In the genomic region with DNA sequence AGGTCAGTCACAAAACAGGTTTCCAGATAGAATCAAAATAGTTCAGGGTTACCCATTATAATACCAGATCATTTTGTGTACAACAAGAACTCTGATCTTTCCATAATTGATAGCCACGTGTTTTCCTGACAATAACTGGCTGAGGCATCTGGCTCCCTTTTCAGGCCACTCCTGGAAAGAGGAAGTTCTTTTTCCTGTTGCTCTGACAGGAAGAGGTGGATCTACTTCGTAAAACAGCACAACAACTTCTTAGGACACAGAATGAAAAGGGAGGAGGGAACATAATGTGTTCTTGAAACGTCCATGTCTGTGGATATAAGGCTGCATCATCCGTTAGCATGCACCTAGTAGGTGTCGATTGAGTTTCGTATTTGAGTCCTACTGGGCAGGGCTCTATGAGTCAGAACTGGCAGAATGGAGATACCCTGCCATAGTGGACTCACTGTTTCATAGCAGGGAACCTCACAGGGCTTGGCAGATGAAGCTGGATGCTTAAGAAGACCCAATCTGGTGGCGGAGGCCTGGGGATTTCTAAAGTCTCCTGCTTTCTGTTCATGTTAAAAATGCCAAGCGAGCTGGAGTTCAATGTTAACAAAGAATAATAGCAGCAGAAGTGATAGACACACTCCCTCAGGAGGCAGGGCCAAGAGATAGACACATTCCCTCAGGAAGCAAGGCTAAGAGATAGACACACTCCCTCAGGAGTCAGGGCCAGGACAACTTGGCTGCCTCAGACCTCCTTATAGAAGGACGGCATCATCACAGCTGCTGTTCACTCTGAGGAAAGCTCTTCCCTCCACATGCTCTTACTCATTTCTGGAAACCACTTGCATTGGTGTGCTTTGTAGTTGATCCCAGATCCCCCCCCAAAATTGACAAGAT, we compare ENCODE assay signal across 11 mouse cellular contexts. TPM values are rescaled to one million over a fixed set of nuclear protein-coding genes. Genes with fewer than 3 reads are reported as not detected.
DNase-seq lines count a peak whose midpoint lies in the region; ATAC-seq lines count a peak whose summit lies in the region.
"Had no signal": no experiment of that assay in that cellular context is flagged by ENCODE, and none has a peak within 500 bp of the region (broad histone marks: within the 10 kb centered on the region; RNA-seq: fewer than 3 reads in every experiment).

No protein-coding gene starts in this region.

- DNase-seq in cerebellum, adult 11 months = no peak
- DNase-seq in kidney, adult 9 months = peak; percentile 65
- DNase-seq in lung, postnatal 10 days = peak; percentile 33
- no peak for DNase-seq in forebrain, embryonic 11.5 days (ENCODE audit: low spot score)
- DNase-seq in urinary bladder, adult 18-20 months (ENCODE audit: low spot score in 2 of 2) = no peak
- no peak for DNase-seq in right cerebral cortex, adult 18-20 months
- DNase-seq: gastrocnemius, postnatal 36 days had no signal

- ATAC-seq in cerebellum, adult (ENCODE audit: insufficient number of reproducible peaks, low FRiP score, low TSS enrichment) = 0 out of 2 replicates have a peak, but pooled peaks have one; percentile 6
- peak; percentile 97 for ATAC-seq in granulocyte monocyte progenitor cell, adult 5-6 weeks (replicated peaks; ENCODE audit: poor library complexity, severe bottlenecking)
- ATAC-seq in forebrain, embryonic 11.5 days (replicated peaks; ENCODE audit: low FRiP score) = no peak
- ATAC-seq: intestine, postnatal 0 days had no signal

- H3K27me3 ChIP-seq in forebrain, embryonic 11.5 days (ENCODE audit: control insufficient read depth, insufficient read depth, low read length) = no peaks in the 10 kb centered on the region
- H3K27me3 ChIP-seq: limb, embryonic 12.5 days had no signal

- H3K4me3 ChIP-seq in forebrain, embryonic 11.5 days (ENCODE audit: low read depth, low read length) = no peak overlapping the region
- H3K4me3 ChIP-seq: limb, embryonic 12.5 days had no signal

- no peaks in the 10 kb centered on the region for H3K36me3 ChIP-seq in forebrain, embryonic 11.5 days (ENCODE audit: control insufficient read depth, insufficient read depth, low read length)
- H3K36me3 ChIP-seq: limb, embryonic 12.5 days had no signal

- H3K9me3 ChIP-seq in forebrain, embryonic 11.5 days (ENCODE audit: control insufficient read depth, low read length) = no peaks in the 10 kb centered on the region
- H3K9me3 ChIP-seq: limb, embryonic 12.5 days had no signal

- H3K4me1 ChIP-seq in forebrain, embryonic 11.5 days (replicated peaks; ENCODE audit: control insufficient read depth, insufficient read depth, low read length) = no peaks in the 10 kb centered on the region
- H3K4me1 ChIP-seq: limb, embryonic 12.5 days had no signal

- no peak overlapping the region for H3K27ac ChIP-seq in forebrain, embryonic 11.5 days (ENCODE audit: low read depth, low read length)
- H3K27ac ChIP-seq: limb, embryonic 12.5 days had no signal

- 84% methylated on average over 9 of the region's 9 CpGs for whole genome bisulfite sequencing in forebrain, embryonic 11.5 days

- no peak overlapping the region for H3K4me2 ChIP-seq in forebrain, embryonic 11.5 days (ENCODE audit: low read depth, low read length, severe bottlenecking)
- H3K4me2 ChIP-seq: limb, embryonic 12.5 days had no signal

- H3K9ac ChIP-seq in forebrain, embryonic 11.5 days (ENCODE audit: low read length) = no peak overlapping the region
- H3K9ac ChIP-seq: limb, embryonic 12.5 days had no signal

RNA-seq across cellular contexts. Expression of a gene that starts 13.1 kb away (rescaled TPM):
- total RNA-seq in granulocyte monocyte progenitor cell, adult 5-6 weeks (2014; fragmentation: Nextera tagmentation) = 95.8 and 112 TPM in 2 replicates
- total RNA-seq in granulocyte monocyte progenitor cell, adult 5-6 weeks (2017) = 132 and 143 TPM in 2 replicates
- polyA plus RNA-seq in forebrain, embryonic 11.5 days (2014; fragmentation: Nextera tagmentation; extraction: Ambion mirVana) = 7.0 and 7.3 TPM in 2 replicates

Comparison
In these comparisons a context has a peak if more than half of its experiments do, and no peak if none do; other contexts are left out.
1. DNase-seq: peak in kidney, adult 9 months (single experiment) and lung, postnatal 10 days (single experiment); none in cerebellum, adult 11 months (single experiment), forebrain, embryonic 11.5 days (single experiment), urinary bladder, adult 18-20 months (0 of 2) and right cerebral cortex, adult 18-20 months (single experiment).